Mouse (Mus musculus) hindbrain, embryonic 11.5 days (tissue): ENCODE results near the gene Aldh1l1. TPM values are rescaled to one million over a fixed set of nuclear protein-coding genes. Genes with fewer than 3 reads are reported as not detected.
A peak's percentile ranks its signal among the peaks of the same experiment; 100 is the strongest.

ENCODE experiments used
- ATAC-seq: fragments of 200-750 bp; cut with Nextera tagmentation; 2 replicates; pipeline ENCODE4 v1.8.0; 2017; ENCODE audit warnings: mild to moderate bottlenecking, moderate TSS enrichment, moderate library complexity; ENCODE audit not compliant: low FRiP score
- DNase-seq: peaks from one replicate; pipeline ENCODE4 v3.0.0-alpha.2; 2015; ENCODE audit warnings: low spot score
- H3K27ac ChIP-seq: fragments of 300-500 bp; sonication (generic); 2 replicates; pipeline ENCODE4 v1.5.1; 2014; ENCODE audit warnings: mild to moderate bottlenecking, low read depth, low read length
- H3K27me3 ChIP-seq: fragments of 300-500 bp; sonication (generic); 2 replicates; pipeline ENCODE4 v1.6.1; 2014; ENCODE audit warnings: mild to moderate bottlenecking, low read length, moderate library complexity, mixed read lengths; ENCODE audit not compliant: control insufficient read depth, insufficient read depth
- H3K36me3 ChIP-seq: fragments of 300-500 bp; sonication (generic); 2 replicates; pipeline ENCODE4 v1.6.1; 2014; ENCODE audit warnings: mild to moderate bottlenecking, low read length, moderate library complexity, mixed read lengths; ENCODE audit not compliant: control insufficient read depth, insufficient read depth
- H3K4me1 ChIP-seq: fragments of 300-500 bp; sonication (generic); replicated peaks from 2 replicates; pipeline ENCODE4 v1.6.1; 2014; ENCODE audit warnings: low read length, mixed read lengths; ENCODE audit not compliant: control insufficient read depth, insufficient read depth
- H3K4me2 ChIP-seq: fragments of 300-500 bp; sonication (generic); replicated peaks from 2 replicates; pipeline ENCODE4 v1.6.1; 2014; ENCODE audit warnings: mild to moderate bottlenecking, low read depth, low read length
- H3K4me3 ChIP-seq: fragments of 300-500 bp; sonication (generic); 2 replicates; pipeline ENCODE4 v1.5.1; 2014; ENCODE audit warnings: low read depth, low read length
- H3K9ac ChIP-seq: fragments of 300-500 bp; sonication (generic); 2 replicates; pipeline ENCODE4 v1.6.1; 2014; ENCODE audit warnings: low read depth, low read length
- H3K9me3 ChIP-seq: fragments of 300-500 bp; sonication (generic); 2 replicates; pipeline ENCODE4 v1.6.1; 2016; ENCODE audit warnings: low read length; ENCODE audit not compliant: control insufficient read depth
- WGBS: fragments of 180-500 bp; shearing (Covaris S2); extraction: QIAGEN DNeasy Blood & Tissue Kit; methylation state at CpG from one replicate; pipeline ENCODE4 v1.1.7; 2014; 5-methylcytosine and 5-hydroxymethylcytosine counted together
- polyA plus RNA-seq: library from polyadenylated mRNA; unstranded; fragments of >200 nt; fragmentation: Nextera tagmentation; extraction: Ambion mirVana; gene quantifications from 2 replicates; pipeline ENCODE4 v1.2.1, GENCODE M21; 2014

The Aldh1l1 gene
- polyA plus RNA-seq, result 2.2 TPM in 2 replicates

DNA sequence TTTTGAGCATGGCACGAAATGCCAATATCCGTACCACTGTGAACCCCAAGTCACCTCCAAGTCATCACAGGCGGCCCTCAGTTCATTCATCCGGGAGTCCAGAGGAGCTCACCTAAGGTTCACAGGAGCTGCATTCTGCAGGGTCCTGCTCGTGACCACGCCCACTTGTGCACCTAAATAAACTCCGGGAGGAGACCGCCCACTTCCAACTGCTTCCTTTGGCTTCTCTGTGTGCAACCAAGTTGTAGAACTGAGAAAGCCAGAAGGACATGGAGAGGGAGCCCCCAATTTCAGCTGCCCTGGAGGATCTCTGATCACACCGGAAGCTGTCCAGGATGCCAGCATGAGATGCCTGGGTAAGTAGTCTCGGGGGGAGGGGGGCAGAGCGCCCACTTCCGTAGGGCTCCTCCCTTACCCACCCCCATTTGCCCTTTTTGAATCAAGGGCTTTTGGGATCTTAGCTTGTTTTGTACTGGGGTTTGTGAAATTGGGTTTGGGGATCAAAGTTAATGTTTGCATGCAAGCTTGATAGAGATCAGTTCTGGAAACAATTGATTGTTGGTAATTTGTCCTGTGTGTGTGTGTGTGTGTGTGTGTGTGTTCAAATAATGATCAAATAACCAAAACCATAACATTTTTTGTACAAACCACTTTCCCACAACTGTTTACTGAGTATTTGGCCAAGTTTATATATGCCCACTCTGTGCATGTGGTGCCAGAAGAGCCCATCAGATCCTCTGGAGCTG, at the start of gene Aldh1l1:
Gene Aldh1l1 (plus strand): TSS at position 252 of the 746 bp plus-strand sequence.
- Histone ChIP-seq H3K9me3 (no peaks in the 10 kb centered on the region), H3K36me3 (no peaks in the 10 kb centered on the region), H3K4me1 (no peaks in the 10 kb centered on the region), H3K4me2 (no peak within 1 kb of the TSS), H3K4me3 (no peak within 1 kb of the TSS), H3K9ac (no peak within 1 kb of the TSS), H3K27ac (no peak within 1 kb of the TSS), H3K27me3 (no peaks in the 10 kb centered on the region)
- 84% methylated on average over 12 of the region's 12 CpGs for WGBS
- ATAC-seq, result no peak
- DNase-seq, result no peak

DNA sequence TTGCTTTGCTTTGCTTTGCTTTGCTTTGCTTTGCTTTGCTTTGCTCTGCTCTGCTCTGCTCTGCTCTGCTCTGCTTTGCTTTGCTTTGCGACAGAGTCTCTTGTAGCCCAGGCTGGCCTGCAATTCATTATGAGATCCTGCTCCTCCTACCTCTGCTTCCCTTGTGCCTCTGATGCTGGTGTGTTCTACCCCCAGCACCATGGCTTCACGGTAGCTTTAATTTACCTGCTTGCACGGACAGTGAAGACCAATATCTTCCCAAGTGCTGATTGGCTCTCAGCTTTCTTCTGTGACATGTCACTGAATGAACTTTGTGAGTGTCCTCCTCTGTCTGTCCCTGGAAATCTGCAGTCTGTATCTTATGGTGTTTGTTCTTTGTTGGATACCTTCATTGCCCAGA, 49.2 kb upstream of the Aldh1l1 start:
- WGBS, result 91% methylated on average over 3 of the region's 3 CpGs
- H3K4me3 ChIP-seq, result no peak overlapping the region
- no peaks in the 10 kb centered on the region for H3K4me1 ChIP-seq
- H3K9me3 ChIP-seq, result no peaks in the 10 kb centered on the region
- DNase-seq (no peak), ATAC-seq (no peak)
- no peak overlapping the region for H3K27ac ChIP-seq
- no peak overlapping the region for H3K4me2 ChIP-seq
- no peaks in the 10 kb centered on the region for H3K36me3 ChIP-seq
- no peaks in the 10 kb centered on the region for H3K27me3 ChIP-seq
- no peak overlapping the region for H3K9ac ChIP-seq

DNA sequence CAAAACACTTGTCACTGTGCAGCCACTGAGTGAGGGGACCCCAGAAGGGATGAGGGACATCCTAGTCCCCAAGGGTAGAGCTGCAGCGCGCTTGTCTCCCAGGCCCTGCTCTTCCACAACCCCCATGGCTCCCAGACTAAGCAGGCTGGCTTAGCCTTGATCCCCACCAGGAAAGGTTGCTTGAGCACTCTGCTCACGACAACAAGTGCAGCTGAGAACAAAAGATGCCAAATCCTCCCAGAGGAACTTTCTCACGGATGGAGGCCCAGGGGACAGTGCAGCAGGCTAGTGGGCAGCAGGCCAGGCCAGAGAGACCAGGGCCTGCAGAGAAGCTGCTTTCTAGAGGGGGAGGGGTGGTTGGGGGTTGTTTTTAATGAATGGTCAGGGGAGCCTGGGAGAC, 39.3 kb upstream of the Aldh1l1 start:
- Histone ChIP-seq H3K9ac (no peak overlapping the region), H3K27ac (no peak overlapping the region), H3K9me3 (no peaks in the 10 kb centered on the region), H3K36me3 (no peaks in the 10 kb centered on the region), H3K4me3 (no peak overlapping the region), H3K4me2 (no peak overlapping the region), H3K27me3 (no peaks in the 10 kb centered on the region), H3K4me1 (no peaks in the 10 kb centered on the region)
- no peak for DNase-seq
- WGBS, result 48% methylated on average over 4 of the region's 4 CpGs
- ATAC-seq, result 0 out of 2 replicates have a peak, but pooled peaks have one; percentile 43

DNA sequence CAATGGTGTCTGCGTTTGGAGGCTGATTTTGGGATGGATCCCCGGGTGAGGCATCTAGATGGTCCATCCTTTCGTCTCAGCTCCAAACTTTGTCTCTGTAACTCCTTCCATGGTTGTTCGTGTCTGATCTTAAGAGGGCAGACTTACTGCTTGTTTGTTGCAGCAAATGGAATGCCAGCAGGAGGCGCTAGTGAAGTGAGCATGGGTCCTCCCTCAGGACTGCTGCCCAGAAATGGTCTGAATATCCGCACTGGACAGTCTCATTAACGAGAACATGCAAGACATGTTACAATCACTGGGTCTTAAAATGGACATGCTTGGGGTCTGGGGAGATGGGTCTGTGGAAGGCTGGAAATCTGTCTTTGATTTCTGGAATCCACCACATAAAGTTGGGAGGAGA, 36.0 kb upstream of the Aldh1l1 start:
- 32% methylated on average over 7 of the region's 7 CpGs for WGBS
- H3K36me3 ChIP-seq, result no peaks in the 10 kb centered on the region
- no peaks in the 10 kb centered on the region for H3K4me1 ChIP-seq
- no peaks in the 10 kb centered on the region for H3K27me3 ChIP-seq
- ATAC-seq, result no peak
- no peaks in the 10 kb centered on the region for H3K9me3 ChIP-seq
- H3K4me3 ChIP-seq, result no peak overlapping the region
- H3K27ac ChIP-seq, result no peak overlapping the region
- H3K9ac ChIP-seq, result no peak overlapping the region
- H3K4me2 ChIP-seq, result no peak overlapping the region
- peak; percentile 77 for DNase-seq

DNA sequence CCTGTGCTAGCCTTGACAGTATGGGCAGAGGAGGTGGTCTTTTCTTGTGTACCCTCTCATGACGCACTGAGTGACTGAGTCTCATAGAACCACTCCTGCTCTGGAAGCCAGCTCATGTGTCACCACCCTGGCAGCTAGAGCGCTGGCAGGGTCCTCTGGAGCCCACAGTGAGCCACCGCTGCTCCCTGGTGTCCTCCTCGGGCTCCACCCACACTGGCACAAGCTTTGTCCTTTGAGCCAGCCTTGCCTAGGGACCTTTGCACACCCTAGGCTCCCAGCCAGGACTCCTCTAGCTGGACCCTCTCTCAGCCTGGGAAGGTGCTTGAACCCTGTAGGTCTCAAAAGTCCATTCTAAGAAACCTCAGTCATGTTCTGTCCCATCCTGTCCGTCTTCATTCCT, 35.5 kb upstream of the Aldh1l1 start:
- Histone ChIP-seq H3K4me3 (no peak overlapping the region), H3K4me2 (no peak overlapping the region), H3K27ac (no peak overlapping the region), H3K9ac (no peak overlapping the region), H3K9me3 (no peaks in the 10 kb centered on the region), H3K27me3 (no peaks in the 10 kb centered on the region), H3K36me3 (no peaks in the 10 kb centered on the region), H3K4me1 (no peaks in the 10 kb centered on the region)
- no peak for DNase-seq
- no peak for ATAC-seq
- WGBS, result 67% methylated on average over 5 of the region's 5 CpGs

DNA sequence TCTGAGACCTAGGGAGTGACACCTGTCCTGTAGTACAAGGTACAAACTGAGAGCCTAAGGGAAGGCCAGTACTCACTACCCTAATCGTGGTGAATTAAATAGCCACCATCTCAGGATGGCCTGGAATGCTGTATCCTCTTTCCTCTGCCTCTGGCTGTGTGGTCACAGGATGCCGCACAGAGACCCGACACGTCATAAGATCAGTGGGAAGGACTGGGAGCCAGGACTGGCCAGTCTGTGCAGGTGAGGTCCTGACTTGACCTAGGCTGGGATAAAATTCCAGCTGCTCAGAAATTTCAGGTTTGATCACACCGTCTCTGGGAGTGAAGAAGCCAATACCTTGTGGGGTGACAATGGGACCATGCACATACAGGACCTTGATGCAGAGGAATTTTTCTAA, 34.7 kb upstream of the Aldh1l1 start:
- Histone ChIP-seq H3K4me3 (no peak overlapping the region), H3K4me1 (no peaks in the 10 kb centered on the region), H3K4me2 (no peak overlapping the region), H3K27me3 (no peaks in the 10 kb centered on the region), H3K9me3 (no peaks in the 10 kb centered on the region), H3K9ac (no peak overlapping the region), H3K27ac (no peak overlapping the region), H3K36me3 (no peaks in the 10 kb centered on the region)
- ATAC-seq (no peak), DNase-seq (no peak)
- 90% methylated on average over 5 of the region's 5 CpGs for WGBS

DNA sequence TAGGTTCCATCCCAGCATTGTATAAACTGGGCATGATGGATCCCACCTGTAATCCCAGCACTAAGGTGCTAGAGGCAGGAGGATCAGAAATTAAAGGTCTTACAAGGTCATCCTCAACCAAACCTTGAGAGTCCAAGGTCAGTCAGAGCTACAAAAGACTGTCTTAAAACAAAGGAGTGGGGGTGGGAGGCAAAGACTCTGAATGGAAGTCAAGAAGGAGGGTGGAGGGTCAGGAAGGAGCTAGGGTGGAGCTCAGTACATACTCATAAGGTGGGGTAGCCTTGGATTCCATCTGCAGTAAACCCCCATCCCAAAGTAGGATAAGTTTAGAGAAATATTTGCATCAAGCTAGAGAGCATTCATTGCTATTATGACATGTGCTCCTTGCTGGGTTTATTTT, 33.6 kb upstream of the Aldh1l1 start:
- no peak for DNase-seq
- no peak overlapping the region for H3K4me3 ChIP-seq
- no peak for ATAC-seq
- no peaks in the 10 kb centered on the region for H3K9me3 ChIP-seq
- H3K36me3 ChIP-seq, result no peaks in the 10 kb centered on the region
- no peak overlapping the region for H3K9ac ChIP-seq
- no peaks in the 10 kb centered on the region for H3K4me1 ChIP-seq
- H3K27ac ChIP-seq, result no peak overlapping the region
- H3K27me3 ChIP-seq, result no peaks in the 10 kb centered on the region
- H3K4me2 ChIP-seq, result no peak overlapping the region

DNA sequence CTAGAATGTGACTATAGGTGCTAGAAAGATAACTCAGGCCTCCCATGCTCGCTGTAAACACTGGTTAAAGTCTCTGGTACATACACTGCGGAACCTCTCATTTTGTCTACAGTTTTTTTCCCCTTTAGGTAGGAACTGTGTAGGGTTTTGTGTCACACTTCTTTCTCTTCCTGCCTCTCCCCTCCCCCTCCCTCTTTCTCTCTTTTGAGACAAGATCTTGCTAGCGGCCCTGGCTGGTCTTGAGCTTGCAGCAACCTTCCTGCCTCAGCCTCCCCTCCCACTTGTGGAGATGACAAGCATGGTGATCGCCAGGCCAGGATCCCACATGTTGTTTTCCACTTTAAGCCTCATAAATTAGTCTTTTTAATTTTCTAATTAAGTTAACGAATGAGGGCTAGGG, 32.5 kb upstream of the Aldh1l1 start:
- no peak overlapping the region for H3K27ac ChIP-seq
- no peak overlapping the region for H3K9ac ChIP-seq
- ATAC-seq (no peak), DNase-seq (no peak)
- H3K36me3 ChIP-seq, result no peaks in the 10 kb centered on the region
- WGBS, result 80% methylated on average over 5 of the region's 5 CpGs
- no peak overlapping the region for H3K4me3 ChIP-seq
- H3K9me3 ChIP-seq, result no peaks in the 10 kb centered on the region
- H3K27me3 ChIP-seq, result no peaks in the 10 kb centered on the region
- H3K4me1 ChIP-seq, result no peaks in the 10 kb centered on the region
- H3K4me2 ChIP-seq, result no peak overlapping the region

DNA sequence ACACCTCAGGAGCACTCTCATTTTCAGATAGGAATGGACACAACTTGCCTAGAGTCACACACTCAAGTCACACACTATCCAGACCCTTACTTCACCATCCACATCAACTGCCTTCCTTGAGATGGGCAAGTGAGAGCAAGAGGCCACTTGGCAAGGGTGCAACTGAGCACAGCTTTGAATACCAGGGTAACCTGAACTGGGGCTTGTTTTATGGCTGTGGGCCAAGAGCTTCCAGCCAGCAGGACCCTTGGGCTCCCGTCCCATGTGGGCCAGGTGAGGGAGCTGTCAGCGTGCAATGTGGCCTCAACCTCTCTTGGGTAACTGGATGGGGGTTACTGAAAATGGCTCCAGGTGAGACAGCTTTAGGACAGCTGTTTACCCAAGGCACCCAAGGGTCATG, 28.8 kb upstream of the Aldh1l1 start:
- Histone ChIP-seq H3K27me3 (peaks cover 10% of the 10 kb centered on the region; the same call in 1 of the 2 replicates), H3K4me3 (no peak overlapping the region), H3K4me1 (no peaks in the 10 kb centered on the region), H3K4me2 (no peak overlapping the region), H3K36me3 (no peaks in the 10 kb centered on the region), H3K9ac (no peak overlapping the region), H3K27ac (no peak overlapping the region), H3K9me3 (no peaks in the 10 kb centered on the region)
- ATAC-seq (no peak), DNase-seq (no peak)
- 72% methylated on average over 2 of the region's 2 CpGs for WGBS
